25 mouse cellular contexts compared by ENCODE assay signal in the genomic region with DNA sequence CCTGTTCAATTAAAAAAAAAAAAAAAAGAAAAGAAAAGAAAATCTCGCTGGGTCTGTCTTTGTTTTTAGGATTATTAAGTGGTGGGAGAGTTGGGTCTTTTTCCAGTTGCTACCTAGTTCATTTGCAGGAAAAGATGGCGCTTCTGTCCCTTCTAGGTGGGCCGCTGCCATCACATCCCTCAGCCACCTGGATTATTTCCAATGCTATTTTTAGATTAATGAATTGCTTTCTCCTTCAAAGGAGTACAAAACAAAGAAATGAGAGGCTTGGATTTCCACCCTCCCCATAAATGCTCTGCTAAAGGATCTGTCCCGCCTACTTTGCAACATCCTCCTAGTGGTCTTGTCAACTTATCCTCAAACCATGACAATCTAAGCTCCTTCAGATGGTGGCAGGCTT.
DNase-seq lines count a peak whose midpoint lies in the region; ATAC-seq and TF ChIP-seq lines count a peak whose summit lies in the region.
"Had no signal": no experiment of that assay in that cellular context is flagged by ENCODE, and none has a peak within 500 bp of the region (broad histone marks: within the 10 kb centered on the region; RNA-seq: fewer than 3 reads in every experiment).

No protein-coding gene starts in this region.

- no peaks in the 10 kb centered on the region for H3K36me3 ChIP-seq in forebrain, embryonic 11.5 days (ENCODE audit: control insufficient read depth, insufficient read depth, low read length)
- peaks cover 3% of the 10 kb centered on the region; the same call in 1 of the 2 replicates for H3K36me3 ChIP-seq in forebrain, embryonic 12.5 days (replicated peaks)
- peaks cover 64% of the 10 kb centered on the region for H3K36me3 ChIP-seq in heart, embryonic 13.5 days
- H3K36me3 ChIP-seq in heart, embryonic 11.5 days (ENCODE audit: control insufficient read depth, insufficient read depth, low read length): peaks cover 9% of the 10 kb centered on the region; the same call in 1 of the 2 replicates
- H3K36me3 ChIP-seq in liver, postnatal 0 days (replicated peaks; ENCODE audit: insufficient read depth, low read length): 0 out of 2 replicates have a peak, but pooled peaks cover 4% of the 10 kb centered on the region
- H3K36me3 ChIP-seq: G1E had no signal

- H3K4me1 ChIP-seq in forebrain, embryonic 11.5 days (replicated peaks; ENCODE audit: control insufficient read depth, insufficient read depth, low read length): no peaks in the 10 kb centered on the region; the same call in 1 of the 2 replicates
- H3K4me1 ChIP-seq in forebrain, embryonic 12.5 days: peaks cover 11% of the 10 kb centered on the region; the same call in 1 of the 2 replicates
- H3K4me1 ChIP-seq in heart, embryonic 13.5 days: peaks cover 60% of the 10 kb centered on the region
- H3K4me1 ChIP-seq in heart, embryonic 11.5 days (ENCODE audit: control insufficient read depth, insufficient read depth, low read length): peaks cover 33% of the 10 kb centered on the region
- H3K4me1 ChIP-seq in liver, postnatal 0 days (ENCODE audit: insufficient read depth): no peaks in the 10 kb centered on the region

- no peak for TF ChIP-seq EP300 in liver, postnatal 0 days (IDR thresholded peaks at IDR 0.05; ENCODE audit: low read depth)

- H3K4me2 ChIP-seq in forebrain, embryonic 11.5 days (ENCODE audit: low read depth, low read length, severe bottlenecking): no peak overlapping the region
- no peak overlapping the region for H3K4me2 ChIP-seq in forebrain, embryonic 12.5 days
- no peak overlapping the region for H3K4me2 ChIP-seq in heart, embryonic 13.5 days
- H3K4me2 ChIP-seq in heart, embryonic 11.5 days: no peak overlapping the region
- H3K4me2 ChIP-seq in liver, postnatal 0 days (ENCODE audit: low read depth, low read length): no peak overlapping the region
- H3K4me2 ChIP-seq: embryonic facial prominence, embryonic 12.5 days; forebrain, embryonic 13.5 days had no signal

- no peaks in the 10 kb centered on the region for H3K27me3 ChIP-seq in forebrain, embryonic 11.5 days (ENCODE audit: control insufficient read depth, insufficient read depth, low read length)
- H3K27me3 ChIP-seq in forebrain, embryonic 12.5 days: no peaks in the 10 kb centered on the region
- H3K27me3 ChIP-seq in heart, embryonic 13.5 days (replicated peaks): no peaks in the 10 kb centered on the region
- H3K27me3 ChIP-seq in heart, embryonic 11.5 days (ENCODE audit: control insufficient read depth, insufficient read depth, low read length): no peaks in the 10 kb centered on the region
- H3K27me3 ChIP-seq in liver, postnatal 0 days (ENCODE audit: insufficient read depth, low read length): no peaks in the 10 kb centered on the region
- H3K27me3 ChIP-seq: CH12.LX; embryonic facial prominence, embryonic 12.5 days; forebrain, embryonic 13.5 days; Patski had no signal

- no peak overlapping the region for H3K9ac ChIP-seq in forebrain, embryonic 11.5 days (ENCODE audit: low read length)
- no peak overlapping the region for H3K9ac ChIP-seq in forebrain, embryonic 12.5 days
- H3K9ac ChIP-seq in heart, embryonic 13.5 days: no peak overlapping the region
- H3K9ac ChIP-seq in heart, embryonic 11.5 days (ENCODE audit: low read depth, low read length): no peak overlapping the region
- no peak overlapping the region for H3K9ac ChIP-seq in liver, postnatal 0 days (replicated peaks)
- H3K9ac ChIP-seq: embryonic facial prominence, embryonic 12.5 days; forebrain, embryonic 13.5 days; forebrain, postnatal 0 days had no signal

- DNase-seq in forebrain, embryonic 11.5 days (ENCODE audit: low spot score): peak; percentile 21
- DNase-seq in layer of hippocampus, adult 2 months (ENCODE audit: low spot score in 2 of 2): no peak
- no peak for DNase-seq in layer of hippocampus, postnatal 36 days
- peak; percentile 44 for DNase-seq in brain, adult 2 months (ENCODE audit: low read depth, low spot score)
- no peak for DNase-seq in liver, postnatal 0 days
- DNase-seq: adrenal gland, adult 8-10 months; adrenal gland, postnatal 14 days; adrenal gland, postnatal 36 days; B cell, adult 2 months; cerebellum, adult 11-12 months; cerebellum, adult 2 months; cerebellum, adult 9-10 months; cerebellum, postnatal 25 days; forebrain, postnatal 0 days had no signal

- ATAC-seq in forebrain, embryonic 11.5 days (replicated peaks; ENCODE audit: low FRiP score): no peak
- ATAC-seq in forebrain, embryonic 12.5 days (ENCODE audit: low FRiP score): no peak
- ATAC-seq in heart, embryonic 13.5 days (ENCODE audit: extremely low read depth, insufficient number of reproducible peaks, low FRiP score, low TSS enrichment): no peak
- ATAC-seq in heart, embryonic 11.5 days (replicated peaks; ENCODE audit: insufficient number of reproducible peaks, low FRiP score, low TSS enrichment): no peak
- no peak for ATAC-seq in liver, postnatal 0 days
- ATAC-seq: activated CD4-positive, CD25-positive, alpha-beta regulatory T cell, adult 4 months; CD4-positive, CD25-positive, alpha-beta regulatory T cell, adult 4 months; forebrain, embryonic 13.5 days; forebrain, postnatal 0 days; Patski had no signal

- no peak overlapping the region for H3K4me3 ChIP-seq in forebrain, embryonic 11.5 days (ENCODE audit: low read depth, low read length)
- no peak overlapping the region for H3K4me3 ChIP-seq in forebrain, embryonic 12.5 days (replicated peaks)
- H3K4me3 ChIP-seq in heart, embryonic 13.5 days: no peak overlapping the region
- H3K4me3 ChIP-seq in heart, embryonic 11.5 days (ENCODE audit: low read depth, low read length): no peak overlapping the region
- no peak overlapping the region for H3K4me3 ChIP-seq in layer of hippocampus, adult 2 months
- H3K4me3 ChIP-seq in liver, postnatal 0 days (ENCODE audit: low read depth, low read length): no peak overlapping the region
- H3K4me3 ChIP-seq: embryonic facial prominence, embryonic 10.5 days; embryonic facial prominence, embryonic 12.5 days; forebrain, embryonic 13.5 days had no signal

- no peak overlapping the region for H3K27ac ChIP-seq in forebrain, embryonic 11.5 days (ENCODE audit: low read depth, low read length)
- H3K27ac ChIP-seq in forebrain, embryonic 12.5 days: no peak overlapping the region
- H3K27ac ChIP-seq in heart, embryonic 13.5 days (replicated peaks): 0 out of 2 replicates have a peak overlapping the region, but pooled peaks have one; percentile 8
- H3K27ac ChIP-seq in heart, embryonic 11.5 days (ENCODE audit: low read depth, low read length): no peak overlapping the region
- no peak overlapping the region for H3K27ac ChIP-seq in layer of hippocampus, adult 2 months
- H3K27ac ChIP-seq in liver, postnatal 0 days (ENCODE audit: low read depth): no peak overlapping the region
- H3K27ac ChIP-seq: embryonic facial prominence, embryonic 10.5 days; embryonic facial prominence, embryonic 12.5 days; forebrain, embryonic 13.5 days had no signal

- 0 out of 2 replicates have a peak, but pooled peaks have one; percentile 3 for TF ChIP-seq CTCF in layer of hippocampus, adult 2 months (conservative IDR thresholded peaks at IDR 0.05)
- no peak for TF ChIP-seq CTCF in liver, postnatal 0 days (IDR thresholded peaks at IDR 0.05; ENCODE audit: low read depth)

- 88% methylated on average over 4 of the region's 4 CpGs for WGBS in forebrain, embryonic 11.5 days
- WGBS in forebrain, embryonic 12.5 days: 86% methylated on average over 4 of the region's 4 CpGs
- 71% methylated on average over 4 of the region's 4 CpGs for WGBS in heart, embryonic 13.5 days
- 82% methylated on average over 4 of the region's 4 CpGs for WGBS in heart, embryonic 11.5 days (ENCODE audit: insufficient replicate concordance)
- WGBS in liver, postnatal 0 days (ENCODE audit: insufficient replicate concordance): 77% methylated on average over 4 of the region's 4 CpGs

- H3K9me3 ChIP-seq in forebrain, embryonic 11.5 days (ENCODE audit: control insufficient read depth, low read length): no peaks in the 10 kb centered on the region
- H3K9me3 ChIP-seq in forebrain, embryonic 12.5 days: no peaks in the 10 kb centered on the region
- H3K9me3 ChIP-seq in heart, embryonic 13.5 days: no peaks in the 10 kb centered on the region
- no peaks in the 10 kb centered on the region for H3K9me3 ChIP-seq in heart, embryonic 11.5 days (replicated peaks; ENCODE audit: control insufficient read depth, low read length)
- no peaks in the 10 kb centered on the region for H3K9me3 ChIP-seq in liver, postnatal 0 days (ENCODE audit: low read length)
- H3K9me3 ChIP-seq: embryonic facial prominence, embryonic 10.5 days; embryonic facial prominence, embryonic 12.5 days; forebrain, embryonic 13.5 days; G1E had no signal

Comparison
In these comparisons a context has a peak if more than half of its experiments do, and no peak if none do; other contexts are left out.
1. DNase-seq: peak in forebrain, embryonic 11.5 days (single experiment) and brain, adult 2 months (single experiment); none in layer of hippocampus, adult 2 months (0 of 2), layer of hippocampus, postnatal 36 days (0 of 2) and liver, postnatal 0 days (single experiment).